Mouse (Mus musculus) forelimb bud, embryonic 11.5 days (tissue): ENCODE results near the gene Carmil1.

Source experiments
- DNase-seq: peaks from one replicate; pipeline ENCODE4 v3.0.0-alpha.2; 2012; ENCODE audit warnings: low read depth, low spot score

Carmil1 gene

GRCm38 (mm10) chr13:24048611-24049010 is 232.0 kb downstream of the Carmil1 start:
- no peak for DNase-seq

DNA sequence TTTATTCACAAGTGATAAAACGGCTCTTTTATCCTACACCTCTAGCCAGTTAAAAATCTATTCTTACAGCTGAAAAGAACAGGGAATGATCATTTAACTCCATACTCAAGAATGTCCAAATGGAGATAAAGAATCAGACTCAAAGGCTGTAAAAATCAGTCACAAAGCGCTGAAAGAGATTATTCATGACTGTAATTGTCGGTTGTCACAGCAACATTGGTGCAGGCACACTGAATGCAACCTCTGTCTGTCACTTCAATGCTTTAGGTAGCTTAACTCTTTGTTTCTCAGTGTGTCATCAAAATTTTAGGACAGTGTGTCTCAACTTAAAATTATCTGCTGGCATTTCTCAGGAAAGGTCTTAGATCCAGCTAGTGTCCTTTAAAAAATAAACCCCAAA is 235.3 kb downstream of the Carmil1 start:
- DNase-seq, result no peak

DNA sequence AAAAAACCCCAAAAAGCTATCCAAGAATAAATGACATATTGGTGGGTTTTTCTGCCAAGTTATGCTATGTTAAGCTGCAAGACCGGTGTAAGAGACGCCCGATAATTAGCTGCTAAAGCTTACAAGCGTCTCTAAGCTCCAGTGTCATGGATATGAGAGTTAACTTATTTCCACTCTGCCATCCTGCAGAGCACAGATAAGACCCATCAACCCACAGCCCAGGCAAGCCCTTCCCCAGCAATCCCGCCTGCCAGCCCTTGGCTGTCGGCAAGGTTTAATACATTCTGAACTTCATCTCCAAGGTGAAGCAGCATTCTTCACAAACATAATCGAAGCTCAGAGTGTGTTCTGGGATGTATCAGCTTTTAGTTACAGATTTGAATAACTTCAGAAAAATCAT is 240.4 kb downstream of the Carmil1 start:
- DNase-seq, result no peak

DNA sequence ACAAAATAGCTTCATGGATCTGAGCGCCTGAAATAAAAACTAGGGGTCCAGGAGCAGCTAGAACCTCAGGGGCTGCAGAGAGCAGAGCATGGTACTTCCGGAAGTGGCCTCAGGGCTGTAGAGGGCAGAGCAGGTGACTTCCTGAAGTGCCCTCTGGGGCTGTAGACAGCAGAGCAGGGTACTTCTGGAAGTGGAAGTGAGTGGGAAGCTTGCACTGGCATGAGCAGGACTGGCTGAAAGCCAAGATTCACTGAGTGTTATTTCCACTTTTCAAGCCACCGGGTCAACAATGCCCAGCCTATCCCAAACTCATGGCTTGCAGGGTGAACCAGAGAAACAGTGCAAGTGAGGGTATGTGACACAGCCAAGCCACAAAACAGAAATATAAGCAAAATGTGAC is 243.1 kb downstream of the Carmil1 start:
- no peak for DNase-seq

DNA sequence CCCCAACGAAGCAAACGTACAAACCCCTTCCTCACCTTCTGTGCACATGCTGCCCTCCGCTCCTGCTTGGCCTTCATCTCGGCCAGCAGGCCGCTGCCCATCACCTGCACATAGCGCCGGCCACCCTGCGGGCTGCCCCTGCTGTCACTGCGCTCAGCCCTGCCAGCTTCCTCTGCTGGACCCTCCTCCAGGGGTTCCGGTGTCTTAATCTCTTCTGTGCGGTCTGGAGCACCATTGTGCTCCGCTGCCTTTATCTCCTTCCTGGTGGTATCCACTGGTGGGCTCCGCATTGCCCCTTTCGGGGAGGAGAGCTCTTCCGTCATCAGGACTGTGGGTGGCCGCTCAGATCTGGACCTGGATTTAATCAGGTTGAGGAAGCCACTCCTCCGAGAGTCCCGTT is 244.4 kb downstream of the Carmil1 start:
- DNase-seq, result no peak

DNA sequence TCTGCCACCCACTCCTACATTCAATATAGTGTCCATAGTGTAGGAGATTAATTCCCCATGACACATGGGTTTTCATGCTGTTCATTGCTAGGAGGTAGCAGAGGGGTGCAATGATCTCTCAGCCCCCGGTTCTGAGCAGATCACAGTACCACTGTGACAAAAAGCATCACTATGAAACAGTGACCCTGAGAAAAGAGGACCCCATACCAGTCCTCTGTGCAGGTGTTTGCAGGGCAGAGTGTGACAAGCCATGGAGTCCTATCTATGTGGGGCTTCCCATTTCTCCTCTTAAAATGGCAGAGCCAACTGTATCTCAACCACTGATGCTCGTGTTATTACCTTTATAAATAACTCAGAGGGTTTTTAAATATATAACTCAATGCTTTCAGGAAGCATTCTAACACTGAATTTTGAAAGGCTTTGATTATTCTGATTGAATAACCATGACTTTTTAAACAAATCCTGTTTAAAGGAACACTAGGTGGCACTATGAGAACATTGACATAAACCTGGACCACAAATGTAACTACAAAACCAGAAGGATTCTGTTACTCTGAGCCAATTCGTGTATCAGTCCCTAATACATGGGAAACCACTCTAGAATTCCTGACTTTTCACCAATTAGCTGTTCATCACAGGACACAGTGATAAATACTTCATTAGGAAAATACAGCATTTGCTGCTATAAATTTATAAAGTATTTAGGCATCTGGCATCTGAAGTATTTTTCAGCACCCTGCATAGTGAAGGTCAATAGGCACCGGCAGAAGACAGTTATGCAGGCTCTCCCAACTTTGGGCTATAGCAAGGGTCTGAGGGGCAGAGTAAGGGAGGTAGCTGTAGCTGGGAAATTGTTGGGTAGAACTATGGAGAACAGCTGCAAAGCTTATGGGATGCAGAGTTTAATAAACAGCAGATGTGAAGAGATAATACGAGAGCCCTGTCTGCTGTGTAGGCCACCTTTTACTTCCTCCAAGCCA is 253.1 kb downstream of the Carmil1 start:
- DNase-seq, result peak; percentile 21

DNA sequence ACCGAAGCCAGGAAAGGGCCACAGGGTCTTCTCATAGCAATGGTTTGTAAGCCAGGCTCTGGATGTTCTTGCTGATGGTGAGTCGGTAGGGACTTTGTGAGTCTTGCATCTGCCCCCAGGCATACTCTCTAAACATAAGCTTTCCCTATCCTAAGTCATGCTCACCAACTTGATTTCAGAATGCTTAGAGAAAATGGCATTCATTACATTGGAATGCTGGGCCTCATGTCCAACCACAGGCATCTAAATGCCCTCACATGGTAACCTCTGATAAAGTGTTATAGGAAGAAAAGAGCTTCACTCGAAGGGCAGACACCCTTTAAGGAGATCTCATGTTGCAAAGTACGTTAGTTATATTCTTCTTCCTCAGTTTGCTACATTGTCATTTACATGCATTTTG is 262.1 kb downstream of the Carmil1 start:
- no peak for DNase-seq

DNA sequence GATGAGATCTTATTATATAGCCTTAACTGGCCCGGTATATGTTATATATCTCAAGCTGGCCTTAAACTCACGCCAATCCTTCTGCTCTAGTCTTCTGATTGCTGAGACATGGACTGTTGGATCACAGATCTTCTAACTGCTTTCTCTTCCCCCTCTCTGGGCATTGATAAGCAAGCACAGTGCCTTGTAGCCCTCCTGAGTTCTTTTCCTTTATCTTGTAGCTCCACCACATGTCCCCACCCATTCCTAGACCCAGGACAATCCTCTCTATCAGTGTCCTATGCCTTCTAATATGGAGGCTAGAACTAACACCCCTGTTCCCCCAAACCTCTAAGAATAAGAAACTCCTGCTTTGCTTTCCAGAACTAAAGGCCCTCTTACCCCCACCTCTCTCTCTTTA is 275.1 kb downstream of the Carmil1 start:
- DNase-seq, result no peak

- DNase-seq, result no peak
Observed at GRCm38 (mm10) chr13:24001797-24002196, 278.8 kb downstream of the Carmil1 start.

DNA sequence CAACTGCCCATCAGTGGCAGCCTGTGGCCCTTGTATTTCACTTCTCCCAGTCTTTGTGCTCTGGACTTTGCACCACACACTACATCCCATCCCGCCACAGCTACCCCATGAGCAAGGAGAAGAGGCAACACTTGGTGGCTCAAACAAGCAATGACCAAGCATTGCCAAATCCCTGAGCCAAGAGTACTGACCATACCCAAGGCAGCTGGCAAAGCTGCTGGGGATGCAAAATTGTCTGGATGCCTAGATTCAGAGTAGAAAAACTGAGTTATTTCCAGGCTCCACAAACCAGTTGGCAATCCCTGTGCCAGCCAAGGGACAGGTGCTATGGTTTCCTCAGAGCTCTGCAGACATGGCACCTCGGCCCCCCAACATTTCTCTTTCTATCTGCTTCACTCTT is 279.5 kb downstream of the Carmil1 start:
- DNase-seq, result no peak

DNA sequence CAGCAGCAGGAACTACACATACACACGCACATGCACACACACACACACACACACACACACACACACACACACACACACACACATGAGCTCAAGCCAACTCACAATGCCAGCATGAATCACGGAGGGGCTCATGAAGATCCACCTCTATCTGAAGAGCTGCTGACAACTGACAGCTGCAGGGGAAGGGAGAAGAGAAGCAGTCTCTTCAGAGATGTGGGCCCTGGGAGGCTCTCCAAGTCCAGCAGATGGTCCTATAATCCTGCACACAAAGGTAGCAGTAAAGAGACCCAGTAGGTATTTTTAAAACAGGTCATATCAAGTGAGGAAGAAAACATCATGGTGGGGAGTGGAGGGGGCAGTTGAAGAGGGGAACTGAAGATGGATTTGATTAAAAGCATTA is 281.8 kb downstream of the Carmil1 start:
- DNase-seq, result no peak

- DNase-seq, result no peak
Observed at GRCm38 (mm10) chr13:23994756-23995155, 285.8 kb downstream of the Carmil1 start.

- DNase-seq, result no peak
Observed at GRCm38 (mm10) chr13:23994024-23994423, 286.6 kb downstream of the Carmil1 start.

DNA sequence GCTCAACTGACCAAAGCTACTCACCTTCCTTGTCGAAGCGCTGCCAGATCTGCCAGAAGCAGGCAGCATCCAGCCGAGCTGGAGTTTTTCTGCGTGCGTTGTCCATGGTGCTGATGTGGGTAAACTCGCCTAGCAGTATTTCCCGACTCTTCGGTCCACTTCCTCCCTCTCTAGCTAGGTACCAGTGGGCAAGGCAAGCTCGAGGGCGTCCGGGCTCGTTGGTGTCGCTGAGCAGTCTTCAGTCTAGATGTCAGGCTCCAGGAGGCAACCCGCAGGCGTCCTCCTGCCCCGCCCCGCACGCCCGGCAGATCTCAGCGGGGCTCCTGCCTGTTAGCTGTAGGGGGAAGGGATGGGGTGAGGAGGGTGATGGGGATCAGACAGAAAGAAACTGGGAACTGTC is 289.7 kb downstream of the Carmil1 start, which contains the start of gene Scgn:
Gene Scgn, minus strand, starts transcription at position 287 of the 400 bp plus-strand sequence.
- peak; percentile 87 for DNase-seq

- DNase-seq, result no peak
Observed at GRCm38 (mm10) chr13:23990451-23990850, 290.1 kb downstream of the Carmil1 start.

DNA sequence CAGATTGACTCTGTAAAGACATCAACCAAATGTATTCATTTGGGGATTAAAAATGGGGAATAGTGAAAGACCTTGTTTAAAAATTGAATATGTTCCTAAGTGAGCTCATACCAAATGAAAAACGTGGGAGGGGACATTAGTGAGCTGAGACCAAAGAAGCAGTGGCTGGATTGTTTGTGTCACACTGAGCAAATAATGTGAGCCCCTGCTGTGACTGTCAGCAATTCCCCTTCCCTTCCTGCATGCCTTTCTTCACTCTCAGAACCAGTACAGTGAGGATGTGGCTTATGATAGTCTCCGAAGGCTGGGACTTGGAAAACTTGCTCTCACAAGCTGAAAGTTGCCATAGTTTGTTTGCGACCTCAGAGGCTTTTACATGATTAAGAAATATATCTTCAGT is 295.5 kb downstream of the Carmil1 start:
- no peak for DNase-seq

GRCm38 (mm10) chr13:23972271-23972670 is 308.3 kb downstream of the Carmil1 start:
- no peak for DNase-seq

DNA sequence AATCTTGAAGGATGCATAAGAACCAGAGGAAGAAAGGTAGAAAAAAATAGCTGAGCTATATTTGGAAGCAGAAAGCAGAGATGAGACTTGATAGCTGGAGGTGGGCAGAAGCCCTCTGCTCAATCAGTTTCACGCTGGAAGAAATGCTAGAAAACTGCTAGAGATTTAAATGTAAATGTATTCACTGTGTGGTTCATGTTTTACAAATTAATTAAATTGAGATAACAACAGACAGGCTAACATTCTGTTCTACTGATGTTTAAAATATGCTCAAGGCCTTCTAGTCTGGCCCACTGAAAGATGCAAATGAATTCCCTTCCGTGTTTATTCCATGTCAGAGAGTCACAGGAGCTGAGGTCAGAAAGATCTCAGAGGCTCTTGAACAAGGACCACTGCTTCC is 308.7 kb downstream of the Carmil1 start:
- DNase-seq, result no peak

- no peak for DNase-seq
Observed at GRCm38 (mm10) chr13:23964909-23965308, 315.7 kb downstream of the Carmil1 start.
